Mouse (Mus musculus): ENCODE results near the gene Ap4m1. TPM values are rescaled to one million over a fixed set of nuclear protein-coding genes. Genes with fewer than 3 reads are reported as not detected.
A peak's percentile ranks its signal among the peaks of the same experiment; 100 is the strongest.

Gene Ap4m1
- polyA plus RNA-seq, 1 experiment from 2014 or later: 15.7 TPM

- Histone ChIP-seq H3K27ac (ENCODE audit: low read depth, low read length) (0 out of 2 replicates have a peak within 1 kb of the TSS, but pooled peaks have one; percentile 27), H3K4me1 (ENCODE audit: control insufficient read depth, insufficient read depth, low read length) (peaks cover 7% of the 10 kb centered on the region; the same call in 1 of the 2 replicates), H3K27me3 (ENCODE audit: control insufficient read depth, insufficient read depth, low read length) (no peaks in the 10 kb centered on the region), H3K36me3 (ENCODE audit: control insufficient read depth, insufficient read depth, low read length) (peaks cover 17% of the 10 kb centered on the region), H3K9ac (ENCODE audit: low read length) (peak within 1 kb of the TSS; percentile 81), H3K4me3 (ENCODE audit: low read depth, low read length) (peak within 1 kb of the TSS; percentile 83), H3K9me3 (ENCODE audit: control insufficient read depth, low read length) (no peaks in the 10 kb centered on the region), H3K4me2 (ENCODE audit: low read depth) (peak within 1 kb of the TSS; percentile 60)
- under 1% methylated on average over 42 of the region's 42 CpGs for WGBS
- DNase-seq (ENCODE audit: low spot score) (peak; percentile 93), ATAC-seq (ENCODE audit: insufficient read depth, low FRiP score, low TSS enrichment) (peak; percentile 94)
These were observed 10.7 kb upstream of the Ap4m1 start, which contains the start of gene Cops6 for GRCm38 (mm10) chr5:138160842-138161665. Gene Cops6 (plus strand): TSS chr5:138161071.

DNA sequence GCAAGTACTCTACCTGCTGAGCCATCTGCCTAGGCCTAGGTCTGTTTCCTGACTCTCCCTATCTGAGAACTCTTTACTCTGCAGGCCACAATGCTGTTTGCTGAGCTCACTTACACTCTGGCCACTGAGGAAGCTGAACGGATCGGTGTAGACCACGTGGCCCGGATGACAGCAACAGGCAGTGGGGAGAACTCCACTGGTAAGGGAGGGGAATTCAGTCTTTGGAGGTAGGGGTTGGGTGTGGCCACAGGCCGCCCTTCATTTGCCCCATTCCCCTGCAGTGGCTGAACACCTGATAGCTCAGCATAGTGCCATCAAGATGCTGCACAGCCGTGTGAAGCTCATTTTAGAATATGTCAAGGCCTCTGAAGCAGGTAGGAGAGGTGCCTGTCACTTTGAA lies 8.8 kb upstream of the Ap4m1 start:
- Histone ChIP-seq H3K4me2 (ENCODE audit: low read depth) (no peak overlapping the region), H3K4me3 (ENCODE audit: low read depth, low read length) (no peak overlapping the region; the same call in 1 of the 2 replicates), H3K4me1 (ENCODE audit: control insufficient read depth, insufficient read depth, low read length) (peaks cover 7% of the 10 kb centered on the region; the same call in 1 of the 2 replicates), H3K27me3 (ENCODE audit: control insufficient read depth, insufficient read depth, low read length) (no peaks in the 10 kb centered on the region), H3K9ac (ENCODE audit: low read length) (no peak overlapping the region), H3K36me3 (ENCODE audit: control insufficient read depth, insufficient read depth, low read length) (peaks cover 23% of the 10 kb centered on the region), H3K27ac (ENCODE audit: low read depth, low read length) (no peak overlapping the region), H3K9me3 (ENCODE audit: control insufficient read depth, low read length) (no peaks in the 10 kb centered on the region)
- WGBS: 73% methylated on average over 6 of the region's 6 CpGs
- ATAC-seq (ENCODE audit: insufficient read depth, low FRiP score, low TSS enrichment) (no peak), DNase-seq (ENCODE audit: low spot score) (no peak)

GRCm38 (mm10) chr5:138163610-138164009 lies 8.2 kb upstream of the Ap4m1 start:
- no peak for DNase-seq (ENCODE audit: low spot score)

DNA sequence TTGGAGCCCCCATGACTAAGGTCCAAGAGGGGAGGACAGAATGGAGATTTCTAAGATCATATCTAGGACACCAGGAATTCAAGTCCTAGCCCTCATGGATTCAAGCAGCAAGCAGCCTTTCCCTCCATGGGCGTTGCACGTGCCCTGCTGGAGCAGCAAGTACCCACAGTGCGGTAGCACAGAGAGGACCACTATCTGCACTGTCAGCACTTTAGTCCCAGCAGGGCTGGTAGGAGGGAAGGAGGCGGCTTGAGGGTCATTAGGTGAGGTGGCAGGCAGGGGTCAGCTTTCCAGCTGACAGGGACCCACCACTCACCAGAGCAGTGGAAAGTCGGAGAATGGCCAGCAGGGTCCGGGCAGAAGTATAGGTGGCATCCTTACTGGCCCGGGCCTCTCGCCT lies 6.2 kb upstream of the Ap4m1 start:
- H3K4me3 ChIP-seq (ENCODE audit: low read depth, low read length): no peak overlapping the region
- ATAC-seq (ENCODE audit: insufficient read depth, low FRiP score, low TSS enrichment): no peak

More at GRCm38 (mm10) chr5:138163610-138164009, 8.2 kb upstream of the Ap4m1 start:
- no peaks in the 10 kb centered on the region for H3K9me3 ChIP-seq (ENCODE audit: control insufficient read depth, low read length)
- H3K36me3 ChIP-seq (ENCODE audit: control insufficient read depth, insufficient read depth, low read length): peaks cover 27% of the 10 kb centered on the region
- H3K4me3 ChIP-seq (ENCODE audit: low read depth, low read length): no peak overlapping the region
- peaks cover 7% of the 10 kb centered on the region; the same call in 1 of the 2 replicates for H3K4me1 ChIP-seq (ENCODE audit: control insufficient read depth, insufficient read depth, low read length)
- H3K27ac ChIP-seq (ENCODE audit: low read depth, low read length): no peak overlapping the region
- H3K9ac ChIP-seq (ENCODE audit: low read length): no peak overlapping the region
- 71% methylated on average over 10 of the region's 10 CpGs for WGBS
- H3K27me3 ChIP-seq (ENCODE audit: control insufficient read depth, insufficient read depth, low read length): no peaks in the 10 kb centered on the region
- ATAC-seq (ENCODE audit: insufficient read depth, low FRiP score, low TSS enrichment): no peak
- H3K4me2 ChIP-seq (ENCODE audit: low read depth): no peak overlapping the region

GRCm38 (mm10) chr5:138170936-138171561 lies 753 bp upstream of the Ap4m1 start:
- DNase-seq (ENCODE audit: low spot score) (peak; percentile 97), ATAC-seq (ENCODE audit: insufficient read depth, low FRiP score, low TSS enrichment) (peak; percentile 87)
- WGBS: under 1% methylated on average over 47 of the region's 47 CpGs
- peaks cover 12% of the 10 kb centered on the region for H3K4me1 ChIP-seq (ENCODE audit: control insufficient read depth, insufficient read depth, low read length)
- no peaks in the 10 kb centered on the region for H3K27me3 ChIP-seq (ENCODE audit: control insufficient read depth, insufficient read depth, low read length)
- peak overlapping the region; percentile 93 for H3K27ac ChIP-seq (ENCODE audit: low read depth, low read length)
- peak overlapping the region; percentile 90 for H3K9ac ChIP-seq (ENCODE audit: low read length)
- peak overlapping the region; percentile 82 for H3K4me3 ChIP-seq (ENCODE audit: low read depth, low read length)
- peak overlapping the region; percentile 88 for H3K4me2 ChIP-seq (ENCODE audit: low read depth)
- no peaks in the 10 kb centered on the region for H3K9me3 ChIP-seq (ENCODE audit: control insufficient read depth, low read length)
- peaks cover 12% of the 10 kb centered on the region for H3K36me3 ChIP-seq (ENCODE audit: control insufficient read depth, insufficient read depth, low read length)

More for the DNA sequence above, 6.2 kb upstream of the Ap4m1 start:
- no peak for DNase-seq (ENCODE audit: low spot score)
- Histone ChIP-seq H3K27ac (ENCODE audit: low read depth, low read length) (no peak overlapping the region), H3K27me3 (ENCODE audit: control insufficient read depth, insufficient read depth, low read length) (no peaks in the 10 kb centered on the region), H3K9me3 (ENCODE audit: control insufficient read depth, low read length) (no peaks in the 10 kb centered on the region), H3K9ac (ENCODE audit: low read length) (no peak overlapping the region), H3K4me1 (ENCODE audit: control insufficient read depth, insufficient read depth, low read length) (peaks cover 15% of the 10 kb centered on the region), H3K36me3 (ENCODE audit: control insufficient read depth, insufficient read depth, low read length) (peaks cover 27% of the 10 kb centered on the region), H3K4me2 (ENCODE audit: low read depth) (no peak overlapping the region)
- 83% methylated on average over 8 of the region's 8 CpGs for whole genome bisulfite sequencing

GRCm38 (mm10) chr5:138173217-138173616 lies 1.4 kb downstream of the Ap4m1 start:
- ATAC-seq (ENCODE audit: insufficient read depth, low FRiP score, low TSS enrichment): no peak

GRCm38 (mm10) chr5:138186950-138187638 lies 15.3 kb downstream of the Ap4m1 start, which contains the start of the genes Taf6 and Cnpy4:
Gene Taf6 (minus strand): TSS chr5:138187451.
Gene Cnpy4 (plus strand): TSS chr5:138187485.
- peak; percentile 83 for DNase-seq (ENCODE audit: low spot score)
- H3K27me3 ChIP-seq (ENCODE audit: control insufficient read depth, insufficient read depth, low read length): no peaks in the 10 kb centered on the region
- peak within 1 kb of the TSS; percentile 69 for H3K4me2 ChIP-seq (ENCODE audit: low read depth)
- peaks cover 6% of the 10 kb centered on the region for H3K36me3 ChIP-seq (ENCODE audit: control insufficient read depth, insufficient read depth, low read length)
- no peak within 1 kb of the TSS for H3K27ac ChIP-seq (ENCODE audit: low read depth, low read length)
- peak within 1 kb of the TSS; percentile 67 for H3K9ac ChIP-seq (ENCODE audit: low read length)
- WGBS: under 1% methylated on average over 31 of the region's 31 CpGs
- no peaks in the 10 kb centered on the region for H3K9me3 ChIP-seq (ENCODE audit: control insufficient read depth, low read length)
- ATAC-seq (ENCODE audit: insufficient read depth, low FRiP score, low TSS enrichment): peak; percentile 79
- peak within 1 kb of the TSS; percentile 51 for H3K4me3 ChIP-seq (ENCODE audit: low read depth, low read length)
- H3K4me1 ChIP-seq (ENCODE audit: control insufficient read depth, insufficient read depth, low read length): 0 out of 2 replicates have a peak, but pooled peaks cover 5% of the 10 kb centered on the region

More at GRCm38 (mm10) chr5:138173217-138173616, 1.4 kb downstream of the Ap4m1 start:
- Histone ChIP-seq H3K27ac (ENCODE audit: low read depth, low read length) (no peak overlapping the region), H3K9ac (ENCODE audit: low read length) (no peak overlapping the region), H3K4me2 (ENCODE audit: low read depth) (no peak overlapping the region; the same call in 1 of the 2 replicates), H3K9me3 (ENCODE audit: control insufficient read depth, low read length) (no peaks in the 10 kb centered on the region), H3K4me1 (ENCODE audit: control insufficient read depth, insufficient read depth, low read length) (peaks cover 12% of the 10 kb centered on the region), H3K27me3 (ENCODE audit: control insufficient read depth, insufficient read depth, low read length) (no peaks in the 10 kb centered on the region), H3K4me3 (ENCODE audit: low read depth, low read length) (no peak overlapping the region), H3K36me3 (ENCODE audit: control insufficient read depth, insufficient read depth, low read length) (peaks cover 11% of the 10 kb centered on the region)
- 87% methylated on average over 3 of the region's 3 CpGs for WGBS
- DNase-seq (ENCODE audit: low spot score): no peak

- Histone ChIP-seq H3K4me2 (ENCODE audit: low read depth) (peak overlapping the region; percentile 53), H3K9me3 (ENCODE audit: control insufficient read depth, low read length) (no peaks in the 10 kb centered on the region), H3K4me1 (ENCODE audit: control insufficient read depth, insufficient read depth, low read length) (0 out of 2 replicates have a peak, but pooled peaks cover 5% of the 10 kb centered on the region), H3K27ac (ENCODE audit: low read depth, low read length) (no peak overlapping the region), H3K27me3 (ENCODE audit: control insufficient read depth, insufficient read depth, low read length) (no peaks in the 10 kb centered on the region), H3K36me3 (ENCODE audit: control insufficient read depth, insufficient read depth, low read length) (no peaks in the 10 kb centered on the region; the same call in none of the 2 replicates), H3K4me3 (ENCODE audit: low read depth, low read length) (peak overlapping the region; percentile 51), H3K9ac (ENCODE audit: low read length) (peak overlapping the region; percentile 67)
- peak; percentile 55 for DNase-seq (ENCODE audit: low spot score)
- ATAC-seq (ENCODE audit: insufficient read depth, low FRiP score, low TSS enrichment): peak; percentile 81
- WGBS: under 1% methylated on average over 10 of the region's 10 CpGs
These were observed 16.0 kb downstream of the Ap4m1 start for GRCm38 (mm10) chr5:138187661-138188306.

All from neural tube, embryonic 11.5 days (tissue).